ENCODE assay signal across 8 mouse cellular contexts in the genomic region with DNA sequence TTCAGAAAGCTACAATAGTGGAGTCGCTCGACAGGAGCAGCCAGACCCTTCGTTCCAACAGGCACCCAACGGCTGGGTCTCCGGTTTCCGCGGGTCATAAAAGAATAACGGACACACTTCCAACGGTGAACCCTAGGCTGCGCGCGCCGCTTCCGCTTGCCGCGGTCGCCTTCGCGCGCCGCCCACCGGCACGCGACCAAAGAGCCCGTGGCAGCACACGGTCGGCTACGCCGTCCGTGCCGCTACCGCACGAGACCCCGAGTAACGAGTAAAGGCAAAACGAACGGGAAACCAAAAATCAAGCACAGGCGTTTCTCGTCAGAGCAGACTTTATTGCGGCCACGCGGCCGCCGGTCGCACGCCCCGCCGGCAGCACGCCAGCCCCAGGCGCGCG. TPM values are rescaled to one million over a fixed set of nuclear protein-coding genes. Genes with fewer than 3 reads are reported as not detected.
DNase-seq lines count a peak whose midpoint lies in the region; ATAC-seq and TF ChIP-seq lines count a peak whose summit lies in the region.

No protein-coding gene starts in this region.

- peak overlapping the region; percentile 91 to 99 for H3K4me3 ChIP-seq in MEL (ENCODE audit: control insufficient read depth in 1 of 2, insufficient read depth in 1 of 2, low read depth in 2 of 2, low read length in 2 of 2)
- peak overlapping the region; percentile 99 for H3K4me3 ChIP-seq in forebrain, embryonic 14.5 days (ENCODE audit: low read depth, low read length)

- peaks cover 2 to 41% of the 10 kb centered on the region in 2 experiments for H3K36me3 ChIP-seq in MEL (ENCODE audit: control insufficient read depth in 1 of 2, insufficient read depth in 2 of 2, low read length in 2 of 2)
- no peaks in the 10 kb centered on the region for H3K36me3 ChIP-seq in forebrain, embryonic 14.5 days (ENCODE audit: control insufficient read depth, insufficient read depth, low read length)

- H3K27me3 ChIP-seq in MEL (ENCODE audit: control insufficient read depth in 1 of 2, insufficient read depth in 2 of 2, low read length in 2 of 2), result no peaks in the 10 kb centered on the region
- no peaks in the 10 kb centered on the region for H3K27me3 ChIP-seq in forebrain, embryonic 14.5 days (replicated peaks; ENCODE audit: control insufficient read depth, insufficient read depth, low read length)

- WGBS in forebrain, embryonic 14.5 days, result under 1% methylated on average over 52 of the region's 52 CpGs

- ATAC-seq in forebrain, embryonic 14.5 days, result peak; percentile 29

- peak overlapping the region; percentile 59 for H3K4me2 ChIP-seq in forebrain, embryonic 14.5 days (ENCODE audit: low read length)

- intact Hi-C loops in heart, postnatal 25 days (cut with DNase I), result no loop called here

- no peaks in the 10 kb centered on the region for H3K9me3 ChIP-seq in MEL (replicated peaks; ENCODE audit: insufficient read depth, low read length)
- no peaks in the 10 kb centered on the region for H3K9me3 ChIP-seq in forebrain, embryonic 14.5 days (replicated peaks; ENCODE audit: control insufficient read depth, low read length)

- DNase-seq in MEL (ENCODE audit: low read depth, low spot score), result peak; percentile 90
- peak; percentile 76 for DNase-seq in cerebellum, adult 11 months
- peak; percentile 86 for DNase-seq in forebrain, embryonic 14.5 days (ENCODE audit: low spot score)
- DNase-seq in heart, postnatal 25 days (ENCODE audit: low spot score), result peak; percentile 64
- peak; percentile 77 to 83 for DNase-seq in layer of hippocampus, postnatal 10 days (ENCODE audit: low spot score in 2 of 2)
- peak; percentile 91 for DNase-seq in lung, postnatal 10 days
- DNase-seq in ovary, postnatal 36 days (ENCODE audit: low spot score), result peak; percentile 80
- DNase-seq in thymus, postnatal 14 days, result peak; percentile 91

- no peak for TF ChIP-seq RAD21 in MEL (IDR thresholded peaks at IDR 0.05; ENCODE audit: low read depth, low read length)

- peak in 1 of 2 experiments; percentile 67; a peak in 2 of 4 replicates for TF ChIP-seq EP300 in MEL (IDR thresholded peaks at IDR 0.05; ENCODE audit: low read depth in 1 of 2, low read length in 2 of 2)

- H3K27ac ChIP-seq in MEL (ENCODE audit: control insufficient read depth, low read depth, low read length), result peak overlapping the region; percentile 96
- H3K27ac ChIP-seq in forebrain, embryonic 14.5 days (ENCODE audit: low read depth, low read length), result peak overlapping the region; percentile 98

- peaks cover 15 to 16% of the 10 kb centered on the region in 2 experiments for H3K4me1 ChIP-seq in MEL (ENCODE audit: control insufficient read depth in 1 of 2, insufficient read depth in 2 of 2, low read length in 2 of 2)
- peaks cover 29% of the 10 kb centered on the region for H3K4me1 ChIP-seq in forebrain, embryonic 14.5 days (ENCODE audit: control insufficient read depth, insufficient read depth, low read length)

- H3K79me2 ChIP-seq in MEL (ENCODE audit: control insufficient read depth, insufficient read depth, low read length, poor library complexity), result peaks cover 85% of the 10 kb centered on the region

- peak; percentile 76 to 91; a peak in 2 of 4 replicates for TF ChIP-seq POLR2A in MEL (IDR thresholded peaks at IDR 0.05; ENCODE audit: control insufficient read depth in 1 of 2, insufficient read depth in 1 of 2, low read depth in 1 of 2, low read length in 2 of 2, poor library complexity in 1 of 2)

- TF ChIP-seq CTCF in MEL (IDR thresholded peaks at IDR 0.05 in 2 of 3, conservative IDR thresholded peaks at IDR 0.05 in 1 of 3; ENCODE audit: control insufficient read depth in 1 of 3, insufficient read depth in 1 of 3, low read depth in 2 of 3, low read length in 3 of 3, poor library complexity in 1 of 3, severe bottlenecking in 1 of 3), result 0 out of 6 replicates have a peak, but pooled peaks of 1 of the 3 experiments have one; percentile 5

- peak overlapping the region; percentile 98 for H3K9ac ChIP-seq in MEL (ENCODE audit: control insufficient read depth, low read depth, low read length, poor library complexity, severe bottlenecking)
- H3K9ac ChIP-seq in forebrain, embryonic 14.5 days (ENCODE audit: low read length), result peak overlapping the region; percentile 68

TF ChIP-seq in MEL, 35 proteins besides CTCF, POLR2A, EP300 and RAD21 (continues in another document):
- no peak for TF ChIP-seq GABPA (IDR thresholded peaks at IDR 0.05; ENCODE audit: low read depth, low read length)
- no peak for TF ChIP-seq ZKSCAN1 (IDR thresholded peaks at IDR 0.05; ENCODE audit: low read depth, low read length)
- no peak; the same call in none of the 2 replicates for TF ChIP-seq SMC3 (IDR thresholded peaks at IDR 0.05; ENCODE audit: low read depth, low read length)
- TF ChIP-seq HCFC1 (IDR thresholded peaks at IDR 0.05; ENCODE audit: low read depth, low read length), result peak; percentile 87
- peak; percentile 74; the same call in 1 of the 2 replicates for TF ChIP-seq E2F4 (IDR thresholded peaks at IDR 0.05; ENCODE audit: borderline replicate concordance, low read depth, low read length)
- peak; percentile 89 for TF ChIP-seq TBP (IDR thresholded peaks at IDR 0.05; ENCODE audit: low read depth, low read length)
- TF ChIP-seq USF2 (IDR thresholded peaks at IDR 0.05; ENCODE audit: borderline replicate concordance in 1 of 2, insufficient read depth in 1 of 2, low read depth in 1 of 2, low read length in 2 of 2), result no peak
- TF ChIP-seq TCF12 (IDR thresholded peaks at IDR 0.05; ENCODE audit: low read depth, low read length), result peak; percentile 80
- TF ChIP-seq TAL1 (IDR thresholded peaks at IDR 0.05; ENCODE audit: low read length), result no peak
- TF ChIP-seq CHD1 (IDR thresholded peaks at IDR 0.05; ENCODE audit: low read depth, low read length), result no peak
- peak; percentile 81 for TF ChIP-seq NELFE (IDR thresholded peaks at IDR 0.05; ENCODE audit: low read depth, low read length)
- peak; percentile 89; the same call in 1 of the 2 replicates for TF ChIP-seq MYC (IDR thresholded peaks at IDR 0.05; ENCODE audit: low read depth, low read length)
- 0 out of 2 replicates have a peak, but pooled peaks have one; percentile 17 for TF ChIP-seq CHD2 (IDR thresholded peaks at IDR 0.05; ENCODE audit: low read length)
- TF ChIP-seq POLR2AphosphoS5 (IDR thresholded peaks at IDR 0.05; ENCODE audit: borderline replicate concordance, low read depth, low read length), result no peak
- no peak; the same call in 1 of the 2 replicates for TF ChIP-seq KAT2A (conservative IDR thresholded peaks at IDR 0.05; ENCODE audit: low read depth, low read length)
- TF ChIP-seq MAFK (IDR thresholded peaks at IDR 0.05; ENCODE audit: borderline replicate concordance, low read depth, low read length), result no peak
- peak; percentile 32; the same call in 1 of the 2 replicates for TF ChIP-seq ETS1 (IDR thresholded peaks at IDR 0.05; ENCODE audit: low read depth, low read length)
- peak; percentile 86 for TF ChIP-seq MXI1 (IDR thresholded peaks at IDR 0.05; ENCODE audit: low read depth, low read length)
- TF ChIP-seq USF1 (IDR thresholded peaks at IDR 0.05; ENCODE audit: low read depth, low read length), result 0 out of 2 replicates have a peak, but pooled peaks have one; percentile 31
- TF ChIP-seq POLR2AphosphoS2 (IDR thresholded peaks at IDR 0.05; ENCODE audit: low read length), result peak; percentile 83
- no peak for TF ChIP-seq MAZ (IDR thresholded peaks at IDR 0.05; ENCODE audit: low read depth, low read length)
- peak; percentile 82 for TF ChIP-seq MAX (IDR thresholded peaks at IDR 0.05; ENCODE audit: low read length)
- TF ChIP-seq ELF1 (IDR thresholded peaks at IDR 0.05; ENCODE audit: low read depth, low read length), result peak; percentile 83
- peak; percentile 74 for TF ChIP-seq NRF1 (IDR thresholded peaks at IDR 0.05; ENCODE audit: insufficient read depth, low read depth, low read length, poor library complexity, severe bottlenecking)
- TF ChIP-seq UBTF (IDR thresholded peaks at IDR 0.05; ENCODE audit: borderline replicate concordance, insufficient read depth, low read depth, low read length), result no peak
- no peak for TF ChIP-seq GATA1 (IDR thresholded peaks at IDR 0.05; ENCODE audit: low read depth, low read length)
- peak; percentile 88 for TF ChIP-seq SIN3A (IDR thresholded peaks at IDR 0.05; ENCODE audit: low read length)
- TF ChIP-seq BHLHE40 (IDR thresholded peaks at IDR 0.05; ENCODE audit: borderline replicate concordance, low read depth, low read length), result peak; percentile 98
- TF ChIP-seq RCOR1 (IDR thresholded peaks at IDR 0.05; ENCODE audit: low read depth, low read length), result 0 out of 2 replicates have a peak, but pooled peaks have one; percentile 16
- TF ChIP-seq ZNF384 (IDR thresholded peaks at IDR 0.05; ENCODE audit: low read depth, low read length), result no peak
- TF ChIP-seq MEF2A (IDR thresholded peaks at IDR 0.05; ENCODE audit: extremely low read depth, insufficient replicate concordance, low read depth, low read length, poor library complexity, severe bottlenecking), result no peak
- TF ChIP-seq ZMIZ1 (IDR thresholded peaks at IDR 0.05; ENCODE audit: low read depth, low read length), result peak; percentile 76

RNA-seq across cellular contexts. Expression of a gene that starts 0.6 kb away (rescaled TPM):
- total RNA-seq in MEL (2012; rRNA removed), result 34.9 and 37.1 TPM in 2 replicates
- polyA plus RNA-seq in MEL (2012; ENCODE audit: insufficient read depth in 1 of 2, insufficient read length in 2 of 2, low read depth in 1 of 2, low replicate concordance in 2 of 2, missing spikeins in 1 of 2), result 10 to 100 TPM; 52.1 to 62.4 TPM
- polyA plus RNA-seq in forebrain, embryonic 14.5 days (2014; fragmentation: Nextera tagmentation; extraction: Ambion mirVana), result 15.7 and 17.6 TPM in 2 replicates
- 10 to 100 TPM; 28.3 to 38.9 TPM for total RNA-seq in heart, postnatal 25 days (2021)
- total RNA-seq in layer of hippocampus, postnatal 10 days (2021), result 10 to 100 TPM; 53.5 to 54.5 TPM

RNA-seq across cellular contexts. Expression of a gene that starts 43.5 kb away (rescaled TPM):
- total RNA-seq in MEL (2012; rRNA removed), result 2.6 and 3.3 TPM in 2 replicates
- polyA plus RNA-seq in MEL (2012; ENCODE audit: insufficient read depth in 1 of 2, insufficient read length in 2 of 2, low read depth in 1 of 2, low replicate concordance in 2 of 2, missing spikeins in 1 of 2), result 1 to 10 TPM in 1 of 2 experiments, not detected in 1; 3.0 TPM
- 21.7 and 23.4 TPM in 2 replicates for polyA plus RNA-seq in forebrain, embryonic 14.5 days (2014; fragmentation: Nextera tagmentation; extraction: Ambion mirVana)
- total RNA-seq in heart, postnatal 25 days (2021), result 10 to 100 TPM in 1 of 2 experiments, 1 to 10 TPM in 1; 9.8 to 14.1 TPM
- 10 to 100 TPM; 15.3 to 16.4 TPM for total RNA-seq in layer of hippocampus, postnatal 10 days (2021)

RNA-seq across cellular contexts. Expression of a gene that starts 43.7 kb away (rescaled TPM):
- total RNA-seq in MEL (2012; rRNA removed), result 10.3 and 15.6 TPM in 2 replicates
- polyA plus RNA-seq in MEL (2012; ENCODE audit: insufficient read depth in 1 of 2, insufficient read length in 2 of 2, low read depth in 1 of 2, low replicate concordance in 2 of 2, missing spikeins in 1 of 2), result 10 to 100 TPM in 1 of 2 experiments, not detected in 1; 17.9 TPM
- polyA plus RNA-seq in forebrain, embryonic 14.5 days (2014; fragmentation: Nextera tagmentation; extraction: Ambion mirVana), result 14.1 and 17.3 TPM in 2 replicates
- 1 to 10 TPM; 5.9 to 9.3 TPM for total RNA-seq in heart, postnatal 25 days (2021)
- 1 to 10 TPM; 8.7 to 8.8 TPM for total RNA-seq in layer of hippocampus, postnatal 10 days (2021)

Comparison
In these comparisons a context has a peak if more than half of its experiments do, and no peak if none do; other contexts are left out.
1. Peak in every context shown above with its lines: DNase-seq, ATAC-seq, H3K4me3 ChIP-seq and H3K27ac ChIP-seq.